Mouse (Mus musculus) erythroblast, embryonic 14.5 days (primary cell): ENCODE results near the gene Cpn2.

Source experiments
- GATA1 ChIP-seq: IDR thresholded peaks from 2 replicates; pipeline ENCODE4 v1.6.1; 2012; ENCODE audit warnings: low read length, inconsistent platforms, mixed read lengths
- TAL1 ChIP-seq: IDR thresholded peaks from 3 replicates; pipeline ENCODE4 v1.6.1; 2012; ENCODE audit warnings: low read length, inconsistent platforms, mixed read lengths

DNA sequence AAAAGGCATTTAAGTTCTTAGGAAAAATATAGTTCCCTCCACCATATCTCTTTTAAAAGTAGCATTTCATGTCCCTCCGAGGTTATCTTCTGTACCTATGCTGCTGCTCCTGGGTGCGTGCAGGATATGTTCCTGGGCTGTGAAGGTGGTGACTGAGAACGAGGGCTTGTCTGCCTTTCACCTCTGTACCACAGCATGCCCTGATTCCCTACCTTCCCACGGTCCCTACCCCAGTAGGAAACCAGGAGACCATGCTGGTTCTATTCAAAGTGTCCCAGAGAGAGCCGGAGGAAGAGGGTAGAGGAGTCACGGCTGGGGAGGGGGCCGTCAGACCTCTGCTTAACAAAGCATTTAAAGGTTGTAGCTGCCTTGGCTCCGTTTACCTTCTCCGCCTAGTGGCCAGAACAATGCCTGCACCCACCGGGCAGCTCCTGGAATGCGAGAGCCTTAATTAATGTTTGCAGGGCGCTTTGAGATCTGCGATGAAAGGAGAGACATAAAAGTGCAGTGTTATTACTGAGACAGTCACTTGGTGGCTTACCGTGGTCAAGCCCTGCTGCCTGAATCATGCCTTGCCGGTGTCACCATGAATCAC, 16.5 kb upstream of the Cpn2 start:
- TF ChIP-seq TAL1: no peak
- TF ChIP-seq GATA1: no peak
